Mouse (Mus musculus) embryonic facial prominence, embryonic 14.5 days (tissue): ENCODE results near the gene Myh3. TPM values are rescaled to one million over a fixed set of nuclear protein-coding genes. Genes with fewer than 3 reads are reported as not detected.

ENCODE experiments used
- ATAC-seq: fragments of 200-750 bp; cut with Nextera tagmentation; 2 replicates; pipeline ENCODE4 v1.8.0; 2017; ENCODE audit warnings: low read depth, moderate number of reproducible peaks, moderate TSS enrichment
- DNase-seq: peaks from one replicate; pipeline ENCODE4 v3.0.0-alpha.2; 2015; ENCODE audit warnings: low spot score
- H3K27ac ChIP-seq: fragments of 300-500 bp; sonication (generic); replicated peaks from 2 replicates; pipeline ENCODE4 v1.5.1; 2014; ENCODE audit warnings: low read depth, mild to moderate bottlenecking, low read length, moderate library complexity
- H3K27me3 ChIP-seq: fragments of 300-500 bp; sonication (generic); replicated peaks from 2 replicates; pipeline ENCODE4 v1.6.1; 2014; ENCODE audit warnings: low read length; ENCODE audit not compliant: control insufficient read depth, insufficient read depth
- H3K36me3 ChIP-seq: fragments of 300-500 bp; sonication (generic); 2 replicates; pipeline ENCODE4 v1.6.1; 2014; ENCODE audit warnings: low read length, mixed read lengths; ENCODE audit not compliant: control insufficient read depth, insufficient read depth
- H3K4me1 ChIP-seq: fragments of 300-500 bp; sonication (generic); 2 replicates; pipeline ENCODE4 v1.6.1; 2014; ENCODE audit warnings: antibody characterized with exemption, low read length; ENCODE audit not compliant: control insufficient read depth, insufficient read depth
- H3K4me2 ChIP-seq: fragments of 300-500 bp; sonication (generic); 2 replicates; pipeline ENCODE4 v1.6.1; 2014; ENCODE audit warnings: low read depth, mild to moderate bottlenecking, low read length, moderate library complexity, mixed read lengths
- H3K4me3 ChIP-seq: fragments of 300-500 bp; sonication (generic); 2 replicates; pipeline ENCODE4 v1.5.1; 2014; ENCODE audit warnings: low read depth, mild to moderate bottlenecking, low read length
- H3K9ac ChIP-seq: fragments of 300-500 bp; sonication (generic); 2 replicates; pipeline ENCODE4 v1.6.1; 2014; ENCODE audit warnings: low read depth, mild to moderate bottlenecking, low read length, moderate library complexity, mixed read lengths
- H3K9me3 ChIP-seq: fragments of 300-500 bp; sonication (generic); 2 replicates; pipeline ENCODE4 v1.6.1; 2016; ENCODE audit warnings: low read length; ENCODE audit not compliant: control insufficient read depth
- WGBS: fragments of 180-500 bp; shearing (Covaris S2); extraction: QIAGEN DNeasy Blood & Tissue Kit; methylation state at CpG from one replicate; pipeline ENCODE4 v1.1.7; 2014; 5-methylcytosine and 5-hydroxymethylcytosine counted together
- polyA plus RNA-seq: library from polyadenylated mRNA; unstranded; fragments of >200 nt; fragmentation: Nextera tagmentation; extraction: Ambion mirVana; gene quantifications from 2 replicates; pipeline ENCODE4 v1.2.1, GENCODE M21; 2014

Myh3 gene
- polyA plus RNA-seq, 1 experiment from 2014 or later: 488 TPM

- H3K4me1 ChIP-seq: no peaks in the 10 kb centered on the region
- H3K27ac ChIP-seq: no peak overlapping the region
- no peaks in the 10 kb centered on the region for H3K9me3 ChIP-seq
- ATAC-seq: no peak
- WGBS: 81% methylated on average over 6 of the region's 6 CpGs
- no peaks in the 10 kb centered on the region for H3K27me3 ChIP-seq
- no peak for DNase-seq
- H3K9ac ChIP-seq: no peak overlapping the region
- H3K36me3 ChIP-seq: no peaks in the 10 kb centered on the region
- no peak overlapping the region for H3K4me3 ChIP-seq
- no peak overlapping the region for H3K4me2 ChIP-seq
Measured at GRCm38 (mm10) chr11:67134654-67135053, 56.6 kb downstream of the Myh3 start.

GRCm38 (mm10) chr11:67135532-67135931 is 57.4 kb downstream of the Myh3 start:
- no peaks in the 10 kb centered on the region for H3K9me3 ChIP-seq
- no peaks in the 10 kb centered on the region for H3K27me3 ChIP-seq
- no peaks in the 10 kb centered on the region for H3K4me1 ChIP-seq
- H3K36me3 ChIP-seq: no peaks in the 10 kb centered on the region
- WGBS: 90% methylated on average over 2 of the region's 2 CpGs
- no peak overlapping the region for H3K4me3 ChIP-seq
- H3K9ac ChIP-seq: no peak overlapping the region
- no peak overlapping the region for H3K27ac ChIP-seq
- no peak overlapping the region for H3K4me2 ChIP-seq
- ATAC-seq (no peak), DNase-seq (no peak)

GRCm38 (mm10) chr11:67139556-67139955 is 61.5 kb downstream of the Myh3 start:
- Histone ChIP-seq H3K36me3 (no peaks in the 10 kb centered on the region), H3K4me1 (no peaks in the 10 kb centered on the region), H3K27me3 (no peaks in the 10 kb centered on the region), H3K4me2 (no peak overlapping the region), H3K9me3 (no peaks in the 10 kb centered on the region), H3K4me3 (no peak overlapping the region), H3K27ac (no peak overlapping the region), H3K9ac (no peak overlapping the region)
- ATAC-seq (no peak), DNase-seq (no peak)
- WGBS: 50% methylated on average over 8 of the region's 8 CpGs

- no peak overlapping the region for H3K4me2 ChIP-seq
- H3K27me3 ChIP-seq: no peaks in the 10 kb centered on the region
- H3K9me3 ChIP-seq: no peaks in the 10 kb centered on the region
- DNase-seq (no peak), ATAC-seq (no peak)
- H3K4me3 ChIP-seq: no peak overlapping the region
- no peaks in the 10 kb centered on the region for H3K4me1 ChIP-seq
- H3K36me3 ChIP-seq: no peaks in the 10 kb centered on the region
- no peak overlapping the region for H3K27ac ChIP-seq
- 46% methylated on average over 5 of the region's 5 CpGs for WGBS
- no peak overlapping the region for H3K9ac ChIP-seq
Measured at GRCm38 (mm10) chr11:67140175-67140574, 62.1 kb downstream of the Myh3 start.

GRCm38 (mm10) chr11:67141031-67141430 is 62.9 kb downstream of the Myh3 start:
- no peak overlapping the region for H3K27ac ChIP-seq
- H3K9me3 ChIP-seq: no peaks in the 10 kb centered on the region
- no peaks in the 10 kb centered on the region for H3K27me3 ChIP-seq
- no peak overlapping the region for H3K9ac ChIP-seq
- DNase-seq (no peak), ATAC-seq (no peak)
- H3K4me2 ChIP-seq: no peak overlapping the region
- no peaks in the 10 kb centered on the region for H3K36me3 ChIP-seq
- no peaks in the 10 kb centered on the region for H3K4me1 ChIP-seq
- no peak overlapping the region for H3K4me3 ChIP-seq
- WGBS: 70% methylated on average over 6 of the region's 6 CpGs

GRCm38 (mm10) chr11:67142047-67142446 is 63.9 kb downstream of the Myh3 start:
- Histone ChIP-seq H3K4me2 (no peak overlapping the region), H3K27me3 (no peaks in the 10 kb centered on the region), H3K36me3 (no peaks in the 10 kb centered on the region), H3K9me3 (no peaks in the 10 kb centered on the region), H3K4me1 (no peaks in the 10 kb centered on the region), H3K27ac (no peak overlapping the region), H3K9ac (no peak overlapping the region), H3K4me3 (no peak overlapping the region)
- 33% methylated on average over 4 of the region's 4 CpGs for WGBS
- ATAC-seq (no peak), DNase-seq (no peak)

GRCm38 (mm10) chr11:67143065-67143464 is 65.0 kb downstream of the Myh3 start:
- no peak for ATAC-seq
- Histone ChIP-seq H3K27me3 (no peaks in the 10 kb centered on the region), H3K9ac (no peak overlapping the region), H3K9me3 (no peaks in the 10 kb centered on the region), H3K4me3 (no peak overlapping the region), H3K36me3 (no peaks in the 10 kb centered on the region), H3K4me1 (no peaks in the 10 kb centered on the region), H3K27ac (no peak overlapping the region), H3K4me2 (no peak overlapping the region)
- 76% methylated on average over 5 of the region's 5 CpGs for WGBS
- DNase-seq: no peak

- H3K4me1 ChIP-seq: no peaks in the 10 kb centered on the region
- WGBS: 78% methylated on average over 4 of the region's 4 CpGs
- no peak overlapping the region for H3K4me3 ChIP-seq
- H3K27me3 ChIP-seq: no peaks in the 10 kb centered on the region
- ATAC-seq: no peak
- H3K4me2 ChIP-seq: no peak overlapping the region
- no peaks in the 10 kb centered on the region for H3K36me3 ChIP-seq
- H3K9ac ChIP-seq: no peak overlapping the region
- H3K27ac ChIP-seq: no peak overlapping the region
- DNase-seq: no peak
- no peaks in the 10 kb centered on the region for H3K9me3 ChIP-seq
Measured at GRCm38 (mm10) chr11:67143863-67144498, 65.9 kb downstream of the Myh3 start.

GRCm38 (mm10) chr11:67144559-67145265 is 66.6 kb downstream of the Myh3 start:
- no peak for DNase-seq
- Histone ChIP-seq H3K9ac (no peak overlapping the region), H3K4me3 (no peak overlapping the region), H3K9me3 (no peaks in the 10 kb centered on the region), H3K4me1 (no peaks in the 10 kb centered on the region), H3K27me3 (no peaks in the 10 kb centered on the region), H3K4me2 (no peak overlapping the region), H3K36me3 (no peaks in the 10 kb centered on the region), H3K27ac (no peak overlapping the region)
- no peak for ATAC-seq
- WGBS: 54% methylated on average over 6 of the region's 6 CpGs
